Mouse (Mus musculus): ENCODE measurements around the gene Tgfb3. TPM values are rescaled to one million over a fixed set of nuclear protein-coding genes. Genes with fewer than 3 reads are reported as not detected.
A peak's percentile ranks its signal among the peaks of the same experiment; 100 is the strongest.

The Tgfb3 gene
- total and polyA plus RNA-seq, 2 experiments from 2014 or later = 4.4 to 5.9 TPM

- H3K4me3 ChIP-seq (ENCODE audit: low read length) = peak overlapping the region; percentile 13; the same call in 1 of the 2 replicates
- no peaks in the 10 kb centered on the region for H3K9me3 ChIP-seq (ENCODE audit: low read length)
- no peaks in the 10 kb centered on the region for H3K27me3 ChIP-seq (ENCODE audit: insufficient read depth, low read length)
- H3K36me3 ChIP-seq (ENCODE audit: insufficient read depth, low read length) = no peaks in the 10 kb centered on the region
- ATAC-seq = no peak
- peaks cover 20% of the 10 kb centered on the region; the same call in 1 of the 2 replicates for H3K4me1 ChIP-seq (ENCODE audit: insufficient read depth, low read length)
- H3K9ac ChIP-seq (replicated peaks; ENCODE audit: low read length) = 0 out of 2 replicates have a peak overlapping the region, but pooled peaks have one; percentile 3
- H3K27ac ChIP-seq = no peak overlapping the region
- 8% methylated on average over 13 of the region's 13 CpGs for WGBS
- peak; percentile 45 for DNase-seq (ENCODE audit: low spot score)
- H3K4me2 ChIP-seq (ENCODE audit: low read depth, low read length) = peak overlapping the region; percentile 97
- peak; percentile 58 for TF ChIP-seq CTCF (IDR thresholded peaks at IDR 0.05; ENCODE audit: low read depth)
Observed at GRCm38 (mm10) chr12:86076321-86076901, 2.4 kb downstream of the Tgfb3 start.

GRCm38 (mm10) chr12:86075358-86075757, 3.5 kb downstream of the Tgfb3 start:
- Histone ChIP-seq H3K27ac (no peak overlapping the region), H3K36me3 (ENCODE audit: insufficient read depth, low read length) (no peaks in the 10 kb centered on the region), H3K4me1 (ENCODE audit: insufficient read depth, low read length) (peaks cover 20% of the 10 kb centered on the region; the same call in 1 of the 2 replicates), H3K27me3 (ENCODE audit: insufficient read depth, low read length) (no peaks in the 10 kb centered on the region), H3K4me2 (ENCODE audit: low read depth, low read length) (no peak overlapping the region), H3K4me3 (ENCODE audit: low read length) (no peak overlapping the region), H3K9ac (replicated peaks; ENCODE audit: low read length) (no peak overlapping the region), H3K9me3 (ENCODE audit: low read length) (no peaks in the 10 kb centered on the region)
- WGBS = 71% methylated on average over 7 of the region's 7 CpGs
- no peak for TF ChIP-seq CTCF (IDR thresholded peaks at IDR 0.05; ENCODE audit: low read depth)
- no peak for DNase-seq (ENCODE audit: low spot score)
- no peak for ATAC-seq

- peaks cover 20% of the 10 kb centered on the region; the same call in 1 of the 2 replicates for H3K4me1 ChIP-seq (ENCODE audit: insufficient read depth, low read length)
- no peak overlapping the region for H3K4me2 ChIP-seq (ENCODE audit: low read depth, low read length)
- H3K36me3 ChIP-seq (ENCODE audit: insufficient read depth, low read length) = no peaks in the 10 kb centered on the region
- no peak overlapping the region for H3K27ac ChIP-seq
- H3K9me3 ChIP-seq (ENCODE audit: low read length) = no peaks in the 10 kb centered on the region
- no peak overlapping the region for H3K4me3 ChIP-seq (ENCODE audit: low read length)
- ATAC-seq (no peak), DNase-seq (ENCODE audit: low spot score) (no peak)
- no peaks in the 10 kb centered on the region for H3K27me3 ChIP-seq (ENCODE audit: insufficient read depth, low read length)
- WGBS = 81% methylated on average over 12 of the region's 12 CpGs
- no peak overlapping the region for H3K9ac ChIP-seq (replicated peaks; ENCODE audit: low read length)
- TF ChIP-seq CTCF (IDR thresholded peaks at IDR 0.05; ENCODE audit: low read depth) = no peak
Observed at GRCm38 (mm10) chr12:86074681-86075080, 4.2 kb downstream of the Tgfb3 start.

GRCm38 (mm10) chr12:86071432-86071831, 7.4 kb downstream of the Tgfb3 start:
- no peak overlapping the region for H3K27ac ChIP-seq
- H3K4me2 ChIP-seq (ENCODE audit: low read depth, low read length) = no peak overlapping the region
- ATAC-seq (no peak), DNase-seq (ENCODE audit: low spot score) (peak; percentile 22)
- TF ChIP-seq CTCF (IDR thresholded peaks at IDR 0.05; ENCODE audit: low read depth) = no peak
- H3K9ac ChIP-seq (replicated peaks; ENCODE audit: low read length) = no peak overlapping the region
- H3K4me3 ChIP-seq (ENCODE audit: low read length) = no peak overlapping the region
- no peaks in the 10 kb centered on the region for H3K36me3 ChIP-seq (ENCODE audit: insufficient read depth, low read length)
- 39% methylated on average over 6 of the region's 6 CpGs for WGBS
- H3K4me1 ChIP-seq (ENCODE audit: insufficient read depth, low read length) = peaks cover 9% of the 10 kb centered on the region; the same call in 1 of the 2 replicates
- no peaks in the 10 kb centered on the region for H3K9me3 ChIP-seq (ENCODE audit: low read length)
- H3K27me3 ChIP-seq (ENCODE audit: insufficient read depth, low read length) = no peaks in the 10 kb centered on the region

- no peak for TF ChIP-seq CTCF (IDR thresholded peaks at IDR 0.05; ENCODE audit: low read depth)
- Histone ChIP-seq H3K27me3 (ENCODE audit: insufficient read depth, low read length) (no peaks in the 10 kb centered on the region), H3K9me3 (ENCODE audit: low read length) (no peaks in the 10 kb centered on the region), H3K4me2 (ENCODE audit: low read depth, low read length) (no peak overlapping the region), H3K36me3 (ENCODE audit: insufficient read depth, low read length) (no peaks in the 10 kb centered on the region), H3K9ac (replicated peaks; ENCODE audit: low read length) (no peak overlapping the region), H3K4me1 (ENCODE audit: insufficient read depth, low read length) (no peaks in the 10 kb centered on the region), H3K4me3 (ENCODE audit: low read length) (no peak overlapping the region), H3K27ac (no peak overlapping the region)
- ATAC-seq (no peak), DNase-seq (ENCODE audit: low spot score) (no peak)
Observed at GRCm38 (mm10) chr12:86064796-86065195, 14.0 kb downstream of the Tgfb3 start.

- ATAC-seq (no peak), DNase-seq (ENCODE audit: low spot score) (no peak)
- H3K9ac ChIP-seq (replicated peaks; ENCODE audit: low read length) = no peak overlapping the region
- no peak for TF ChIP-seq CTCF (IDR thresholded peaks at IDR 0.05; ENCODE audit: low read depth)
- WGBS = 74% methylated on average over 6 of the region's 6 CpGs
- no peak overlapping the region for H3K4me3 ChIP-seq (ENCODE audit: low read length)
- no peaks in the 10 kb centered on the region for H3K36me3 ChIP-seq (ENCODE audit: insufficient read depth, low read length)
- H3K27ac ChIP-seq = no peak overlapping the region
- H3K27me3 ChIP-seq (ENCODE audit: insufficient read depth, low read length) = no peaks in the 10 kb centered on the region
- no peaks in the 10 kb centered on the region for H3K4me1 ChIP-seq (ENCODE audit: insufficient read depth, low read length)
- no peaks in the 10 kb centered on the region for H3K9me3 ChIP-seq (ENCODE audit: low read length)
- H3K4me2 ChIP-seq (ENCODE audit: low read depth, low read length) = no peak overlapping the region
Observed at GRCm38 (mm10) chr12:86059341-86059740, 19.5 kb downstream of the Tgfb3 start.

GRCm38 (mm10) chr12:86057516-86057915, 21.3 kb downstream of the Tgfb3 start:
- 79% methylated on average over 8 of the region's 8 CpGs for WGBS

More at GRCm38 (mm10) chr12:86057516-86057915, 21.3 kb downstream of the Tgfb3 start:
- Histone ChIP-seq H3K27me3 (ENCODE audit: insufficient read depth, low read length) (no peaks in the 10 kb centered on the region), H3K9me3 (ENCODE audit: low read length) (no peaks in the 10 kb centered on the region), H3K27ac (no peak overlapping the region), H3K9ac (replicated peaks; ENCODE audit: low read length) (no peak overlapping the region), H3K36me3 (ENCODE audit: insufficient read depth, low read length) (no peaks in the 10 kb centered on the region), H3K4me1 (ENCODE audit: insufficient read depth, low read length) (no peaks in the 10 kb centered on the region), H3K4me3 (ENCODE audit: low read length) (no peak overlapping the region), H3K4me2 (ENCODE audit: low read depth, low read length) (no peak overlapping the region)
- no peak for DNase-seq (ENCODE audit: low spot score)
- no peak for TF ChIP-seq CTCF (IDR thresholded peaks at IDR 0.05; ENCODE audit: low read depth)
- ATAC-seq = no peak

Measured in hindbrain, postnatal 0 days (tissue).